Mouse (Mus musculus): ENCODE measurements around the gene Cbfa2t3.

The Cbfa2t3 gene

DNA sequence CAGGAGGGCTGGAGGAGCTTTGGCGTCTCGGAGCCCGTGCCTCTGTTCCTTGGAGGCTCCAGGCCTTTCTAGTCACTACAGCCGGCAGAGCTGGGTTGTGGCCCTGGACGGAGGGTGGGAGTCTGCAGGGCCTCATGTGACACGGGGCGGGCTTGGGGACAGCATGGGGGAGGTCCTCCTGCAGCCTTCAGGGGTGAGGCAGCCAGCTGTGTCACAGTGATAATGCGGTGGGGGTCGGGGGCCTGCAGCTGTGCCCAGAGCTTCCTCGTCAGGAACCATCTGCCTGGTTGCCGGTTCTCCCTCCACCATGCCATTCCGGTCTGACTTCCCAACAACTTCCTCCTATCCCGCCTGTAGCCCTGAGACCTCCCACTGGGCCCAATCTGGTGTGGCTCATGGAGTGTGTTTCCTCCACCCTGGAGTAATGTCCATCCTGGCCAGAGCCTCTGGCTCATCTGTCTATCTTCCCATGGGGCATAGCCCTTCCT is at the start of gene Cbfa2t3:
TSS of gene Cbfa2t3 (minus strand) at position 105 of the 488 bp plus-strand sequence.
- peak; percentile 100 for DNase-seq (ENCODE audit: low read depth)

- no peak for DNase-seq (ENCODE audit: low read depth)
These were observed 48.9 kb upstream of the Cbfa2t3 start for GRCm38 (mm10) chr8:122747825-122748224.

- DNase-seq (ENCODE audit: low read depth) = no peak
These were observed 47.5 kb upstream of the Cbfa2t3 start for GRCm38 (mm10) chr8:122746439-122746838.

- DNase-seq (ENCODE audit: low read depth) = no peak
These were observed 46.9 kb upstream of the Cbfa2t3 start for GRCm38 (mm10) chr8:122745750-122746275.

- DNase-seq (ENCODE audit: low read depth) = no peak
These were observed 46.3 kb upstream of the Cbfa2t3 start for GRCm38 (mm10) chr8:122745022-122745749.

GRCm38 (mm10) chr8:122742471-122742870 is 43.6 kb upstream of the Cbfa2t3 start:
- no peak for DNase-seq (ENCODE audit: low read depth)

GRCm38 (mm10) chr8:122739102-122739725 is 40.3 kb upstream of the Cbfa2t3 start:
- DNase-seq (ENCODE audit: low read depth) = no peak

DNA sequence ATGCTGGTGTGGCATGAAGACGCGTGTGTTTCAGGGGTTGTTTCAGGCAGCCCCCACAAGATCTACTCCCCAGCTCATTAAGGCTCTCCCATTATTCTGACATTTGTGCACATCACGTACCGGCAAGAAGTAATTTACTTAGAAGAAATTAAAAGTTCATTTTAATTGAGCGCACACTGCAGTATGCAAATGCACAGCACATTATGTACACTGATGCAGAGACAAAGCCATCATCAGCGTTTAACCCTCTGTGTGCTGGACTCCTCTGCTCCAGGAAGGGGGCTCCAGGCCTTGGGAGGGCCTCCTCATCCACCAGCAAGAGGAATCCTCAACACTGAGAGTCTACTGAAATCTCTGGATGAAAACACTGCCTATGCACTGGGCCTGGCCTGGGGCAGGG is 39.0 kb upstream of the Cbfa2t3 start:
- no peak for DNase-seq (ENCODE audit: low read depth)

DNA sequence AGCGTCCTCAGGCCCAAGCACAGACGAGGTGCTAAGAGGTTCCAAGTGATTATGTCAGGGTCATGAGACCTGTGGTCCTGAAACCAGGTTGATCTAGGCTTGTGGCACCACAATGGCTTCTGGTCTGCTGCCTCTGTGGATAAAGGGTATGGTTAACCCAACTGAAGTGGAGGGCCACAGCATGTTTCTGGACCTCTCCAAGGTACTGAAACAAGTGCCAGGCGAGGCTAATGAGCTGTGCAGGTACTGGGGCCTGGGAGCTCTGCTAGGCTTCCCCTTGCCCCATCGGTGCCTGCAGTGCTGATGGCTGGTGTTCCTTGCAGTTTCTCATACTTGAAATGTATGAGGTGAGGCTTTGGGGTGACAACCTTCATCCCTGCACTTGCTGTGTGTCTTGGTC is 38.2 kb upstream of the Cbfa2t3 start:
- peak; percentile 79 for DNase-seq (ENCODE audit: low read depth)

DNA sequence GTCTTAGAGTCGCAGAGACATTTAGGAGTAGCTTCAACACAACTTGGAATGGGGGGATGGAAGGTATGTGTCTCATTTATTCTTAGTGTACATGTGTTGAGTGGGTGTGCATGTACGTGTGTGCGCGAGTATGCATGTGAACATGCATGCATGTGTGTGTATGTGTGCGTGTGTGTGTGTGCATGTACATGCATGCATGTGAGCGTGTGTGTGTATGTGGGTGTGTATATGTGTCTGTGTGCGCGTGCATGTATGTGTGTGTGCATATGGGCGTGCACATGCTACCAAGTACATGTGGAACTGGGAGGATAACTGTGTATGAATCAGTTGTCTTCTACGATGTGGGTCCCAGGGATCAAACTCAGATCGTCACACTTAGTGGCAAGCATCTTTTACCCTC is 37.7 kb upstream of the Cbfa2t3 start:
- DNase-seq (ENCODE audit: low read depth) = no peak

- DNase-seq (ENCODE audit: low read depth) = peak; percentile 82
These were observed 36.9 kb upstream of the Cbfa2t3 start for GRCm38 (mm10) chr8:122735542-122736473.

GRCm38 (mm10) chr8:122735110-122735509 is 36.2 kb upstream of the Cbfa2t3 start:
- no peak for DNase-seq (ENCODE audit: low read depth)

GRCm38 (mm10) chr8:122728630-122729029 is 29.7 kb upstream of the Cbfa2t3 start:
- DNase-seq (ENCODE audit: low read depth) = no peak

DNA sequence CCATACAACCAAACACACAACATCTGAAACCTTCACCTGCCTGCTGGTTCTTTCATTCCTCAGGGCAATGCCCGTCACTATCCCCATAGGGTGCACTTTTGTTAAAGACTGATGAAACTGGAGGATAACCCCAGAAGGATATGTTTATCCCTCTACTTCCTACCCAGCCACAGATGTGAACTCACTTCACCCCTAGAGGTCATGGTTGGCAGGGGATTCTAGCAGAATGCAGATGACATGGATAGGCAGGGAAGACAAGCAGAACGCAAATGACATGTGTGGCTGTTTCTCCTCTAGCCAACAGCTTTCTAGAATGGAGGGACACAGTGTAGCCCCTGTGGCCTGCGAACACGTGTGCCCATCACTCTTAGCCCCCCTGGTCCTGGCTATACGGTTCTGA is 28.5 kb upstream of the Cbfa2t3 start:
- peak; percentile 70 for DNase-seq (ENCODE audit: low read depth)

- DNase-seq (ENCODE audit: low read depth) = no peak
These were observed 27.9 kb upstream of the Cbfa2t3 start for GRCm38 (mm10) chr8:122726789-122727188.

DNA sequence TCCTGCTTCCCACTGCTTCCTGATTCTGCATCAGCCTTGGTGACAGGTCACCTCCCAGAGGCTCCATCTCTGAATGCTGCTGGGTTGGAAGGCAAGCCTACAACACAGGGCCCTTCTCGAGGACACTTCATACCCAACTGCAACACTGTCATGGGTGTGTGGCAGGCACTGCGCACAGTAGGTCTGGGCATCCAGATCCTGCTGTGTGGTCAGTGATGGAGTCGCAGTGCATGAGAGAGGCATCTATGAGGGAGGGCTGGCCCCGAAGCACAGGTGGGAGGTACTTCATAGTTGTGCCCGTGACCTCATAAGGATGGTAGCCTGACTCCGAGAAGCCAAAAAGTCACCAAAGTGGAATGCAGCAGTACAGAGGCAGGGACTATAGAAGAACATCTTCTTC is 26.3 kb upstream of the Cbfa2t3 start:
- DNase-seq (ENCODE audit: low read depth) = no peak

DNA sequence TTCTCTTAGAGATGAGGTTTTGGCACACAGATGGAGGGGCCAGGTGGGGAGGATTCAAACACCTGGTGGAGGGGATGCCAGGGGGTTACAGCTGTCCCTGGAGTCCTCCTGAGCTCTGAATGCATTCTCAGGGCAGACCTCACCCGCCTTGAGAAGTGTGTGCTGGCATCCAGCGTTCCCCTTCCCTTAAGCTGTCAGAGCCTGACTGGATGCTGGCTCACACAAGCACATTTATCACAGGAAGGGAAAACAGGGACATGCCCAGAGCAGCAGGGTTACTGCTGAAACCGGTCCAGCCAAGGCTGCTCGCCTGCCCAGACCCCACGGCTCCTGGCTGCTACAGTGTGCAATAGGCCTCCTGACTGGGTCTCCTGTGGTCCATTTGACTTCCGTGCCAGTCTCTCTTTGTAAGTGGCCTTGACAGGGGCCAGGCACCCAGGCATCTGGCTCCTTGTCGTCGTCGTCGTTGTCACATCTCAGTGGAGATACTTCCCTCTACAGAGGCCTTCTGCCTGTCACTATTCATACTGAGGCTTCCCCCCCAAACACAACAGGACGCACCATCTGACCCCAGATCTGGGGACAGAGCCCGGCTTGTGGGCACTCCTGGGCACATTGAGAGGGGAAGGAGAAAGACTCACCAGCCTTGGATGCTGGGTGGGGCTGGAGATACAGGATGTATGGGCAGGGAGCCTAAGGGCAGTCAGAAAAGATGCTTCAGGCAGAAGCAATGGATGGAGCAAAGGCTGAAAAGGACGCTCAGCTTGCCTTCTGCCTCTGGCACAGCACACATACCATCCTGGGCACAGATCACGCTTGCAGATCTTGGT is 22.1 kb upstream of the Cbfa2t3 start:
- DNase-seq (ENCODE audit: low read depth) = peak; percentile 78

DNA sequence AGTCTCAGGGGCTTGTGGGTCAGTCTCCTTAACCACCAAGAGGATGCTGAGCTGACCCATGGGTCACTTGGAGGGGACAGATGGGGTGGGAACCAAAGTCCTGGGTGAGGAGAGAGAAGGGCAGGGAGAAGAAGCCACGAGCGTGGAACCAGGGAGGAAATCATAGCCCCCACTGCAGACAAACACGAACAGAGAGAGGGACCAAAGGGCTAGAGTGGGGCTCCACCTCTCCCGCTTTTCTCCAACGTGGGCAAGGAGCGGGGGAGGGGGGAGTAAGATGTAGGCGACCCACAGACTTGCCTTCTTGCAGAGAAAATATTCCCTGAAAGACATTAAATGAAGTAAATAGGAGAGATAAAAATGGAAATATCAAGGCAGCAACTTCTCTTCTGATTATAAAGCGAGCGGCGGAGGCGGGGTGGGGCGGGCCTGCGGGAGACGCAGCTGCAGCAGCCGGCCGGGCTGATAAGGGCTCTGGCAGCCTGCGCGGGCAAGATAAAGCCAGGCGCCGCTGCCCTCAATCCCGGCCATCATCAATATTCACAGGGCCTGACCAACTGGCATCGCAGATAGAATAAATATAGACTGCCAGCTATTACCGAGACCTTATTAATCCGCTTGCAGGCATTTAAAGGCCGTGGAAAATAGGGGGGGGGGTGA is 21.3 kb upstream of the Cbfa2t3 start:
- peak; percentile 98 for DNase-seq (ENCODE audit: low read depth)

DNA sequence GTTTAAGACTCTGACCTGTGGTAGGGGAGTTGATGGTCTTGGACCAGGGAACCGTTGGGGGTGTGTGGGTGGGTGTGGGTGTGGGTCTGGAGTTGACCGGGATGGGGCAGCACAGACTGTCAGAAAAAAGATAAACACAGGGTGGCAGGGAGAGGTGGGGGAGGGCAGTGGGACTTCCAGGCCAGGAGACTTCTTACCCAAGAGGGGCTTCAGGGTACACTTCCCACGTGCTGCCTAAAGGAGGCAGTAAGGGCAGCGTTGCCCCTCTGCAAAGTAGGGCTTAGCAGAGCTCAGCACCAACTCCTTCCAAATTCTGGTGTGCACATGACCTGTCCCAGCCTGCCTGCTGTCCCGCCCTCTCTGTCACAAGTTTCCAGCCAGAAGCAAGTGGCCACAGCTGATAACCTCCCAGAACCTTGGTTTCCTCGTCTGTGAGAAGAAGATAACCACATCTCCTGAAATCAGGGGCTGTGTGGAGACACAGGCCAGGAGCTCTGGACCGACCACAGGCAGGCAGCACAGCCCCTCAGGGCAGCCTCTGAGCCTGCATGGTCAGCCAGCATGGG is 20.7 kb upstream of the Cbfa2t3 start:
- peak; percentile 100 for DNase-seq (ENCODE audit: low read depth)

DNA sequence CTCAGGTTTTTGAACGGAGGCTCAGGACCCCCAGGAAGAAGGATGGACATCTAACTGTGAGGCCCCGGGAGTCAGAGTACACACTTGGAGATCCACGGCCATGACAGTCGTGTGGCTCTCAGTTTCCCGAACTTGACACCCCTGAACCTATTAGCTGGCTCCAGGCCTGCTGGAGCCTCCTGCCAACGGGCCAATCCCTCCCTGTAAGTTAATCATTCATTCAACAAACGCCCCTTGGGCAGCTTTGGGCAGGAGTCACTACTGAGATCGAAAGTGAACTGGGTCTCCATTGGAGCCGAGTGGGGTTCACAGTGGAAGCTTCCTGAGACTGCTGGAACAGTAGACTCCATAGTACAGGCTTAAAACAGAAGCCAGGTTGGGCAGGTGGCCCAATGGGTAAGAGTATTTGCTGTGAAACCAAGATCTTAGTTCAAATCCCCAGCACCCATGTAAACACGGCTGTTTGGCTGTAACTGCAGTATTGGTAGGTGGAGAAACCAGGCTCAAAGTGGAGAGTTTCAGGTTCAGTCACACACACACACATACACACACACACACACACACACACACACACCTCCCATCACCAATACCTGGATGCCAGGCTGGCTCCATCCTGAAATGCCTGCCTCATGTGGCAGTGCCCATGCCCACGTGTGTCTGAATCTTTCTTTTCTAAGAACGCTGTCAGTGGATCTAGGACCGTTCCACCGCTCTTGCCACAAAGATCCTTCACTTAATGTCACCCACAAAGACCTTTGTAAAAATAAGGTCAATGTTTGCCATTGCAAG is 20.0 kb upstream of the Cbfa2t3 start:
- DNase-seq (ENCODE audit: low read depth) = peak; percentile 44

Measured in 416B (cell line).